Mouse (Mus musculus): ENCODE results near the gene Ccn5.

GRCm38 (mm10) chr2:163823771-163824170 lies 3.1 kb downstream of the Ccn5 start:
- TF ChIP-seq CTCF (IDR thresholded peaks at IDR 0.05; ENCODE audit: low read depth) (no peak), EP300 (IDR thresholded peaks at IDR 0.05; ENCODE audit: low read depth) (no peak)
